Mouse (Mus musculus): ENCODE measurements at regions not wholly inside any gene's neighbourhood (a gene's known extent, or its start where the extent isn't known, plus 50 kb on each side); places are given as distances from the start of the nearest gene placed in this dataset.

- intact Hi-C loops (cut with DNase I): no loop called here
- DNase-seq (ENCODE audit: low spot score in 2 of 2): no peak
These were observed 577.3 kb upstream of the Arrdc4 start for GRCm38 (mm10) chr7:69326311-69326710.

GRCm38 (mm10) chr7:69277056-69277705, 528.1 kb upstream of the Arrdc4 start:
- intact Hi-C loops (cut with DNase I): no loop called here
- no peak for DNase-seq (ENCODE audit: low spot score in 2 of 2)

GRCm38 (mm10) chr7:69276376-69277055, 527.5 kb upstream of the Arrdc4 start:
- intact Hi-C loops (cut with DNase I): no loop called here
- no peak for DNase-seq (ENCODE audit: low spot score in 2 of 2)

- intact Hi-C loops (cut with DNase I): no loop called here
- no peak for DNase-seq (ENCODE audit: low spot score in 2 of 2)
These were observed 524.6 kb upstream of the Arrdc4 start for GRCm38 (mm10) chr7:69273670-69274069.

DNA sequence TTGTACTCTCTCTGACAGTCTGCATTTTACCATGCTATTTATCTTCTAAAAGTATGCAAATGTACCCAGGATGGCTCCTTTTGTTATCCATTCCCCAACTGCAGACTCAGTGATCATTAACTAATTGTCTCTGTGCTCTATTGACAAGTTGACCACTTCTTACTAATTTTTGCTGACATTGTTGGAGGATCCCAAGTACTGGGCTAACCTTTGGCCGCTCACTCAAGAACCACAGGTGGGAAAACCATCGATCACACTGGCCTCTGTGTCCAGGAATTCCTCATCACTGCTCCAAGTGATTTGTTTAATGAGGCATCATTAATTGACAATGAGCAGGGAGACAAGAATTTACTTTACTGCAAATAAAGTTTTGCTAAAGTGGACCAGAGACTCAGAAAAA, 495.5 kb upstream of the Arrdc4 start:
- intact Hi-C loops (cut with DNase I): no loop called here
- DNase-seq (ENCODE audit: low spot score in 2 of 2): no peak

DNA sequence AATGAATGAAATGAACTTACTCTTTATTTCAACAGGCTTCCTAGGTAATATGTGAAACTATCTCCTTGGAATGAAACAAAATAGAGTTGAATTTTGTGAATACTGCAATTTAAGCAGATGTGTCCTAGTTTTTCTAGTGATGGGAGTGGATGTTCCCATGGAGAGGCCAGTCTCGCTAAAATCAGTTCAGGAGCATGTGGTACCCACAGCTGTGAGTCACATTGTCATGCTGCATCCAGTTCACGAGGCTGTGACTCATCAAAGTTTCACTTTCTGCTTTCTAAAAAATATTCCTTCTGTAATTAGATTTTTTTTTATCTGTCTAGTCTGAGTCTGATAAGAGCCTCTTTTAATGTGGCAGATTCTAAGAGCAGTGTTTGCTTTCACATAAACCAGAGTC, 484.3 kb upstream of the Arrdc4 start:
- intact Hi-C loops (cut with DNase I): no loop called here
- peak; percentile 61 to 80 for DNase-seq (ENCODE audit: low spot score in 2 of 2)

GRCm38 (mm10) chr7:69217871-69218270, 468.8 kb upstream of the Arrdc4 start:
- intact Hi-C loops (cut with DNase I): no loop called here
- DNase-seq (ENCODE audit: low spot score in 2 of 2): peak; percentile 18 to 22

Data from left cerebral cortex, postnatal 14 days (tissue).